Mouse (Mus musculus): ENCODE results near the gene Eps8l3.

Eps8l3 gene

GRCm38 (mm10) chr3:107940524-107940923 is 63.5 kb downstream of the Eps8l3 start:
- intact Hi-C loops (cut with DNase I) = loop anchor here (5.0 kb wide), 1 partner anchor 122 kb away; no protein-coding TSS in a partner anchor

DNA sequence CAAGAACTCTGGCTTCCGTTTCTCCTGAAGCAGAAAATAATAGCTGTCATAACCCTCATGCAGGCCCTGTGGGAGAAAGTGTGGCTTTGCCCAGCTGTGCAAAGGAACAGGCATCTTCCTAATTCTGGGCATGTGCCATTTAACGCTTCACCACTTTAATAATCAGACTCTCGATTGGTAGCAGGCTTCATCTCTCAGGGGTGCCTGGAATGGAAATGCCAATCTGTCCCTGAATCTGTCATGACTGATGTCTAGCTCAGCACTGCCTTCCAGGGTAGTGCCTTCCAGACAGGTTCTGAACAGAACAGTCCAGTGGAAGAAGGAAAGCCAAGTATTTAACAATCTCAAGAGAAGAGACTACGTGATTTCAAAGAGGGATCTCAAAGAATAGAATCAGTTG is 64.2 kb downstream of the Eps8l3 start:
- intact Hi-C loops (cut with DNase I) = loop anchor here (5.0 kb wide), 1 partner anchor 121 kb away; no protein-coding TSS in a partner anchor
